Mouse (Mus musculus) kidney, postnatal 0 days (tissue): ENCODE measurements around the gene B9d2. TPM values are rescaled to one million over a fixed set of nuclear protein-coding genes. Genes with fewer than 3 reads are reported as not detected.

Experiments used
- ATAC-seq: fragments of 200-750 bp; cut with Nextera tagmentation; replicated peaks from 2 replicates; pipeline ENCODE4 v1.8.0; 2017; ENCODE audit warnings: low read depth, moderate number of reproducible peaks, moderate TSS enrichment, moderate library complexity; ENCODE audit not compliant: low FRiP score
- DNase-seq: peaks from one replicate; pipeline ENCODE4 v3.0.0-alpha.2; 2016; ENCODE audit warnings: low spot score
- H3K27ac ChIP-seq: fragments of 300-500 bp; sonication (generic); 2 replicates; pipeline ENCODE4 v1.5.1; 2014; ENCODE audit warnings: mild to moderate bottlenecking
- H3K27me3 ChIP-seq: fragments of 300-500 bp; sonication (generic); 2 replicates; pipeline ENCODE4 v1.6.1; 2014; ENCODE audit warnings: low read length, mixed read lengths; ENCODE audit not compliant: insufficient read depth
- H3K36me3 ChIP-seq: fragments of 300-500 bp; sonication (generic); 2 replicates; pipeline ENCODE4 v1.6.1; 2014; ENCODE audit warnings: low read length, mixed read lengths; ENCODE audit not compliant: insufficient read depth
- H3K4me1 ChIP-seq: fragments of 300-500 bp; sonication (generic); replicated peaks from 2 replicates; pipeline ENCODE4 v1.6.1; 2014; ENCODE audit warnings: antibody characterized with exemption, low read length, mixed read lengths; ENCODE audit not compliant: insufficient read depth
- H3K4me2 ChIP-seq: fragments of 300-500 bp; sonication (generic); 2 replicates; pipeline ENCODE4 v1.6.1; 2014; ENCODE audit warnings: mild to moderate bottlenecking, low read length, moderate library complexity, mixed read lengths
- H3K4me3 ChIP-seq: fragments of 300-500 bp; sonication (generic); replicated peaks from 2 replicates; pipeline ENCODE4 v1.5.1; 2014; ENCODE audit warnings: low read depth, low read length
- H3K9ac ChIP-seq: fragments of 300-500 bp; sonication (generic); 2 replicates; pipeline ENCODE4 v1.6.1; 2014; ENCODE audit warnings: low read depth, low read length
- H3K9me3 ChIP-seq: fragments of 300-500 bp; sonication (generic); replicated peaks from 2 replicates; pipeline ENCODE4 v1.6.1; 2016; ENCODE audit warnings: low read length, inconsistent platforms, mixed read lengths
- CTCF ChIP-seq: IDR thresholded peaks from 2 replicates; pipeline ENCODE4 v1.5.1; 2016; ENCODE audit warnings: antibody characterized with exemption, low read depth, mild to moderate bottlenecking, moderate library complexity
- WGBS: fragments of 180-500 bp; shearing (Covaris S2); extraction: QIAGEN DNeasy Blood & Tissue Kit; methylation state at CpG from one replicate; pipeline ENCODE4 v1.1.7; 2014; 5-methylcytosine and 5-hydroxymethylcytosine counted together
- polyA plus RNA-seq: library from polyadenylated mRNA; unstranded; fragments of >200 nt; fragmentation: Nextera tagmentation; extraction: Ambion mirVana; gene quantifications from 2 replicates; pipeline ENCODE4 v1.2.1, GENCODE M21; 2015

The B9d2 gene
- polyA plus RNA-seq, 1 experiment from 2014 or later = 31.4 TPM

DNA sequence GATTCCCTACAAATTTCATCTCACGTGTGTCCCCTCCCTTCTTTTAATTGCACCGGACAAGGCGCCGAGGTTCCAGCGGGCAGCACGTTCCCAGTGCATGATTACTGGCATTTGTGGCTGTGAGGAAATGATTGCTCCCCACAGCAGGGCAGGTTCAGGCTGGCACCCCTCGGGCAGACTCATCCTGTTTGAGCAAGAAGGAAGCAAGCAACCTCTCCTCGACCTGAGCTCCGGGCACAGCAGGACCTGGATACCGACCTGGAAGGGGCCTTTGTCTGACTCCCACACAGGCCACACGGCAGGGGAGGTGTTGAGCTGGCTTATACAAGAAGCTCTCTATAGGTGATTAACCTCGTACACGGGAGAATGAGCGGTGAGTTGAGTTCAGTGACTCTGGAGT is 35.5 kb upstream of the B9d2 start:
- Histone ChIP-seq H3K4me1 (no peaks in the 10 kb centered on the region), H3K9me3 (no peaks in the 10 kb centered on the region), H3K36me3 (no peaks in the 10 kb centered on the region), H3K4me3 (no peak overlapping the region), H3K27me3 (no peaks in the 10 kb centered on the region), H3K9ac (no peak overlapping the region), H3K4me2 (no peak overlapping the region), H3K27ac (no peak overlapping the region)
- no peak for TF ChIP-seq CTCF
- WGBS = 34% methylated on average over 14 of the region's 14 CpGs
- DNase-seq (no peak), ATAC-seq (peak; percentile 72)

- DNase-seq = no peak
- peak; percentile 33; the same call in 1 of the 2 replicates for TF ChIP-seq CTCF
- H3K27ac ChIP-seq = no peak overlapping the region
- no peaks in the 10 kb centered on the region for H3K27me3 ChIP-seq
- no peak for ATAC-seq
- 47% methylated on average over 5 of the region's 5 CpGs for WGBS
- H3K4me1 ChIP-seq = no peaks in the 10 kb centered on the region
- no peak overlapping the region for H3K4me2 ChIP-seq
- no peaks in the 10 kb centered on the region for H3K9me3 ChIP-seq
- H3K36me3 ChIP-seq = no peaks in the 10 kb centered on the region
- no peak overlapping the region for H3K9ac ChIP-seq
- H3K4me3 ChIP-seq = no peak overlapping the region
Observed at GRCm38 (mm10) chr7:25647574-25648123, 32.9 kb upstream of the B9d2 start.

DNA sequence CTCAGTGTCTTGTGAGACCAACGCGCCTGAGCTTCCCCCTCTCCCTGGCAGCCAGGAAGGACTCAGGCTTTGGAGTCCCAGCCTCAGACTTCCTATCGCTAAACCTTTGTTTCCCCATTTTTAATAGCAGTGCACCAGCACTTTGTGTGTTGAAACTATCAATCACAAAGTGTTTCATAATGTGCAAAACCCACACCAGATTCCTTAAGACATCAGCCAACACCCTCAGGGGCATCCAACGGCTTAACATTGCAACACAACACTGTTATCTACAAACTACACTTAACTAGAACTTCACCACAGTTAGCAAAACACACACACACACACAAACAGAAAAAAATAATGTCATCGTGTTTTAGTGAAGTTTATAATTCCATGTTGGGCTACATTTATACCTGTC is 30.7 kb upstream of the B9d2 start:
- H3K9ac ChIP-seq = no peak overlapping the region
- no peaks in the 10 kb centered on the region for H3K9me3 ChIP-seq
- H3K27me3 ChIP-seq = no peaks in the 10 kb centered on the region
- no peak overlapping the region for H3K4me2 ChIP-seq
- no peaks in the 10 kb centered on the region for H3K4me1 ChIP-seq
- H3K4me3 ChIP-seq = no peak overlapping the region
- ATAC-seq (no peak), DNase-seq (no peak)
- 76% methylated on average over 5 of the region's 5 CpGs for whole genome bisulfite sequencing
- no peaks in the 10 kb centered on the region for H3K36me3 ChIP-seq
- H3K27ac ChIP-seq = no peak overlapping the region
- no peak for TF ChIP-seq CTCF

- Histone ChIP-seq H3K27me3 (no peaks in the 10 kb centered on the region), H3K9me3 (no peaks in the 10 kb centered on the region), H3K36me3 (no peaks in the 10 kb centered on the region), H3K27ac (no peak overlapping the region), H3K4me3 (no peak overlapping the region), H3K9ac (no peak overlapping the region), H3K4me2 (no peak overlapping the region), H3K4me1 (no peaks in the 10 kb centered on the region)
- ATAC-seq = no peak
- WGBS = 79% methylated on average over 8 of the region's 8 CpGs
- DNase-seq = no peak
- no peak for TF ChIP-seq CTCF
Observed at GRCm38 (mm10) chr7:25651281-25651680, 29.3 kb upstream of the B9d2 start.

DNA sequence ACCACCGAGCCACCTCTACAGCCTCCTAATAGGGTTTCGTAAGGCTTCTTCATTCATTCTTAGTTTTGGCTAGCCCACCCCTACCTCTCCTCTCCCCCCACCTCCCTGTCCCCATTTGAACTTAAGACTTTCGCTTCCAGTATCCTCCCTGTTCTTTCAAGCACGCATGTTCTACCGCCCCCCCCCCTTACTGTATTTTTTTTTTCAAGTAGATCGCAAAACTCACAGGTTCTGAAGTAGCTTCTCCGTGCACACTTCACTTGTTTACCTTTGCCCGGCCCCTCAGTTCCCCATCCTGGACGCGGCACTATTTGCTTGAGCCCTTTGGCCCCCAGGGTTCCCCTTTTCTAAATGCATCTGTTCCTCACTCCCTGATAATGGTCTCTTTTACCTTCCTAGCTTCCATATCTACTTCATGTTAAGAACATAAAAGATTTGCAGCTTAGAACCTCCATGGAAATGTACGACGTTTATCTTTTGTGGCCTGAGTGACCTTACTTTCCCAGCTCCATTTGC is 28.3 kb upstream of the B9d2 start:
- Histone ChIP-seq H3K27ac (no peak overlapping the region), H3K4me2 (no peak overlapping the region), H3K9me3 (no peaks in the 10 kb centered on the region), H3K36me3 (no peaks in the 10 kb centered on the region), H3K9ac (no peak overlapping the region), H3K4me3 (no peak overlapping the region), H3K27me3 (no peaks in the 10 kb centered on the region), H3K4me1 (0 out of 2 replicates have a peak, but pooled peaks cover 2% of the 10 kb centered on the region)
- ATAC-seq = no peak
- 83% methylated on average over 12 of the region's 12 CpGs for WGBS
- TF ChIP-seq CTCF = no peak
- no peak for DNase-seq

DNA sequence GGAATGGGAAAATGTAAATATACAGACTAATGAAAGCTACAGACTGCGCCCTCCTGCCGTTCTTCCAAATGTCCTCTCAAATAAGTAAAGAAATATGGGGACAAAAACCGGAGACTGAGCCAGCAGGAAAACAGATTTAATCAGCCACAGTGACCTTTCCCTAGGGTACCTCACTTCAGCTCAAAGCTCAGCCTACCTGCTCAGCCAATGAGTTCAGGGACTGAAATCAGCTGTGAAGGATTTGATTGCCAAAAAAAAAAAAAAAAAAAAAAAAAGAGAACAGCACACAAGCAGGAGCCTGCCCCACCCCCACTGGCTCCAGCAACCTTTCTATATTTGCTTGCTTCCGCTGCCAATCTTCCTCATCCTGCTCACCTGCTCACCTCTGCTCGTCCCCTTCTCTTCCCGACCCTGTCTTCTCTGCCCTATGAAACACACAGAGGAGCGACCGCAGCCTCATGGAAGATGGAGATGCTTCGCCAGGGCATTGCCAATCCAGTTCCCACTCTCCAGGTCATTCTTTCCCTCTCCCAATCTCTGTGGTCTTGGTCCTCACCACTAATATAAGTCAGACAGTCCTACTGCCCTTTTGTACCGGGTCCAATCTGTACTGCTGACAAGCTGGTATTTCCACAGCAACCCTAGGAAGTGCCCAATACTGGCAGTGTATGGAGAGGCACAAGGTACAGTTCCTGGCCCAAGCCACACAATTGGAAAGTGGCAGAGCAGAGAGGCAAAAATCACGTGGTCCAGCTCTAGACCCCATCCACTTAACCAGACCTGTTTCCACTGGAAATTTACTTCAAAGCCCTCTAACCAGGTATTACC is 24.8 kb upstream of the B9d2 start:
- Histone ChIP-seq H3K27ac (no peak overlapping the region), H3K9ac (no peak overlapping the region), H3K4me3 (no peak overlapping the region), H3K9me3 (no peaks in the 10 kb centered on the region), H3K4me1 (0 out of 2 replicates have a peak, but pooled peaks cover 4% of the 10 kb centered on the region), H3K27me3 (no peaks in the 10 kb centered on the region), H3K4me2 (no peak overlapping the region), H3K36me3 (no peaks in the 10 kb centered on the region)
- DNase-seq (no peak), ATAC-seq (no peak)
- TF ChIP-seq CTCF = no peak
- 80% methylated on average over 11 of the region's 11 CpGs for WGBS
